Mouse (Mus musculus): Measurements from ENCODE around the gene Optn. TPM values are rescaled to one million over a fixed set of nuclear protein-coding genes. Genes with fewer than 3 reads are reported as not detected.

Optn gene
- total RNA-seq, 2 experiments from 2014 or later: 123 to 325 TPM

DNA sequence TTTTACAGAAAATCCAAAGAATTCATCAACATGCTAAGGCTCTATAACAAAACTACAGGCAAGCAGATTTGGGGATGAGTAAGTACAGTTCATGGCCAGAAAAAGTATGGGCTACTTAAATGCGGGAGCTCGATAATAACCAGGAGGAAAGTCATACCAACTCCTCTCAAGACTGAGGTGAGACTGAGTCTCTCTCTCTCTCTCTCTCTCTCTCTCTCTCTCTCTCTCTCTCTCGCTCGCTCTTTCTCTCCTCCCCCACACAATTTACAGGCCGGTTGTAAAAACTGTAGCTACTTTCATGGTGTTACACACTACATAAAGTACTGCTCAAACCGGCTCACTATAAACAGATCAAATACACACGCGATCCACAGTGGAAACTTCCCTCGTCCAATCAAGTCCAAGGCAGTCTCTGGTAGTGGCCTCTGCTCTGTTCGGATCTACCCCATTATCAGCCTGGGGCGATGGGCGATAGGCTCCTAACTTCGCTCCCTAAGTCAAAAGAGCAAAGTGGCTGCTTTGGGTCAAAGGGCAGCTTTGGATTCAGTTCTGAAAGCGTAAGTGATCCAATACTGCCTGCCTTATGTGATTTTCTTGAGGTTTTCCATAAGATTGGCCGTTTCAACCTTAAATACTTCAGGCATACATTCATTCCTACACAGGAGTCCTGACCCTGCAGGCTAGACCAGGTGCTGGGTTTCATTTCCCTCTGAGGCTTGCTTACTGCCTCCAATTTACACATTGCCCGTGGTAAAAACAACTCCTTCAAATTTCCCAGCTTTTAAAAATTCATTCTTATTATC, 1.2 kb downstream of the Optn start:
- ATAC-seq (replicated peaks; ENCODE audit: low FRiP score, poor library complexity, severe bottlenecking): peak; percentile 66

DNA sequence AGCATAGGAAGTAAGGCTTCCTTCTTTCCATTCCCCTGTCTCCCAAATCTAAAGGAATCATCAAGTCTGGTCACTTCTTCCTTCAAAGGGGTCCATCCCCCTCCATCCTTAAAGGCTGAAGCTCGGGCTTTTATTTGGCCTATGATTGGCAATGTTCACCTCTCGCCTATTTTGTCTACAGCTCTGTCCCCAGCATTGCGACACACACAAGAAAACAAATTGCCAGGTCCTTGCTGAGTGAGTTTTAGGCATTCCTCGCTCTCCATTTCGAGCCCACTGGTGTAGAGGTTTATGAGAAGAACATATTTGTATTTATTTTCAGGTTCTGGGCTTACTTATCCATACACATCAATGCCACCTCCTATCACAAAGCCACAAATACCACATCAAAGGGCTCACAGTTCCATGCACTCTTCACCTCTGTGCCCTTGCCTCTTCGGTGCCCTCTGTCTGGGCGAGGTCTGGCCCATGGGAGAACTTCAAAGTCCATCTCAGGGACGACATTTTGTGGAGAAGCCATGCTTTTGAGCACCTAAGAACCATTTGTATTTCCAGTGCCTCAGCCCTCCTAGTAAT, 2.6 kb downstream of the Optn start:
- ATAC-seq (replicated peaks; ENCODE audit: low FRiP score, poor library complexity, severe bottlenecking): no peak

GRCm38 (mm10) chr2:5059997-5060396, 3.9 kb downstream of the Optn start:
- ATAC-seq (replicated peaks; ENCODE audit: low FRiP score, poor library complexity, severe bottlenecking): no peak

- ATAC-seq (replicated peaks; ENCODE audit: low FRiP score, poor library complexity, severe bottlenecking): no peak
Measured at GRCm38 (mm10) chr2:5058436-5058835, 5.4 kb downstream of the Optn start.

GRCm38 (mm10) chr2:5050562-5050961, 13.3 kb downstream of the Optn start:
- ATAC-seq (replicated peaks; ENCODE audit: low FRiP score, poor library complexity, severe bottlenecking): no peak

DNA sequence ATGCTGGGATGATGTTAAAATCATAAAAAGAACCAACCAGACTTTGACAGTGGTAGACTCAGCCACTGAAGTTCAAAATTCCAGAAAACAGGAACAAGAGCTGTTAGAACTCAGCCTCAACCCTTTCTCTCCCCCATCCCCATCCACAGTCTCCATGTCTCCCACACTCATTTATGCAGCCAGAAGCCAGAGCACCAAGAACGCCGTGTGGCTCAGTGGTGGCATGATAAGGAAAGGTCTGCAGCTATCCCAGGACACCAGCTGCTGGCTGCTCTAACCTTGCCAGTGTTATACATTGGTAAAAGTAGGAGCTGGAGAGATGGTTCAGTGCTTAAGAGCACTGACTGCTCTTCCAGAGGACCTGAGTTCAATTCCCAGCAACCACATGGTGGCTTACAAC, 16.8 kb downstream of the Optn start:
- peak; percentile 60; the same call in 1 of the 2 replicates for ATAC-seq (replicated peaks; ENCODE audit: low FRiP score, poor library complexity, severe bottlenecking)

DNA sequence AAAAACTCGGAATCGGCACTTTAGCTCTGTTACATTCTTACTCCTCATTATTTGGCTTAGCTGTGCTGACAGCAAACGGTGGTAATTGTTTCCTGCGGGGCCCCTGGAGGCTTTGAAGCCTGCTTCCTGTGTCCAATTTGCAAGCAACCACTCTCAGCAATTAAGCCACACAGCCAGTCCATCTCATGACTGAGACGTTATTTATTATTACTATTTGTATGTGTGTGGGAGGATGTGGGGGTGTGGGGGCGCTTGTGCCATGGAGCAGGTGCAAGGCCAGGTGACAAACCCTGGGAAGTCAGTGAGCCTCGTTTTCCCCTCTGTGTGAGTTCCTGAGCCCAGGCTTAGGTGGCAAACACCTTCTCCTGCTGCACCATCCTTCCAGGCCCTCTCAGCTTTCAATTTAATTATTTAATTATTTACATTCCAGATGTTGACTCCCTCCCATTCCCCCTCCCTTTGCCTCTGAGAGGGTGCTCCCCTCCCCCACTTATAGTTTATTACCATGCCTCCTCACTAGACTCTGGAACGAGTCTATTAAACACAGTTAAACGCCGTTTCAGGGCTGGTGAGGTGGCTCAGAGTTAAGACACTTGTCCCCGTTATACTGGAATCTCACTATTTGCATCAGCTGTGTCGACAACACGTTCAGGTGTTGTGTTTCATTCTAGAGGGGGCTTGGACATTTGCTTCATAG, 18.4 kb downstream of the Optn start:
- ATAC-seq (replicated peaks; ENCODE audit: low FRiP score, poor library complexity, severe bottlenecking): no peak

DNA sequence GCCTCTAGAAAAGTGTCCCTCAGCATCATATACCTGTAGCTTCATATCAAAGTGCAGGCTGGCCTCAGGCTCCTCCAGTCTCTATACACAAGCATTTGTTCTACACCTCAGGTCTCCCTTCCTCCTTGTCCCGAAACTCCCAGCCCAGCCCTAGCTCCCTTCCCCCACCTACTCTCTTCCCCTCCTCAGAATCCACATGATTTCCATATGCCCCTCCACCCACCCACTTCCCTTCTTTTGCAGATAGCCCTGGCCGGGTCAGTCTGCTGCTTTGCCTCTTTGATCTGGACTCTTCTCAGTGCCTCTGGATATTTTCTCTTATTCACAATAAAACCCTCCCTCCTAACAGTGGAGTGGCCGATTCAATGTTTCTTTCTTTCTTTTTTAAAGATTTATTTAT, 19.5 kb downstream of the Optn start:
- ATAC-seq (replicated peaks; ENCODE audit: low FRiP score, poor library complexity, severe bottlenecking): no peak

GRCm38 (mm10) chr2:5043476-5043761, 20.4 kb downstream of the Optn start:
- ATAC-seq (replicated peaks; ENCODE audit: low FRiP score, poor library complexity, severe bottlenecking): 0 out of 2 replicates have a peak, but pooled peaks have one; percentile 11

DNA sequence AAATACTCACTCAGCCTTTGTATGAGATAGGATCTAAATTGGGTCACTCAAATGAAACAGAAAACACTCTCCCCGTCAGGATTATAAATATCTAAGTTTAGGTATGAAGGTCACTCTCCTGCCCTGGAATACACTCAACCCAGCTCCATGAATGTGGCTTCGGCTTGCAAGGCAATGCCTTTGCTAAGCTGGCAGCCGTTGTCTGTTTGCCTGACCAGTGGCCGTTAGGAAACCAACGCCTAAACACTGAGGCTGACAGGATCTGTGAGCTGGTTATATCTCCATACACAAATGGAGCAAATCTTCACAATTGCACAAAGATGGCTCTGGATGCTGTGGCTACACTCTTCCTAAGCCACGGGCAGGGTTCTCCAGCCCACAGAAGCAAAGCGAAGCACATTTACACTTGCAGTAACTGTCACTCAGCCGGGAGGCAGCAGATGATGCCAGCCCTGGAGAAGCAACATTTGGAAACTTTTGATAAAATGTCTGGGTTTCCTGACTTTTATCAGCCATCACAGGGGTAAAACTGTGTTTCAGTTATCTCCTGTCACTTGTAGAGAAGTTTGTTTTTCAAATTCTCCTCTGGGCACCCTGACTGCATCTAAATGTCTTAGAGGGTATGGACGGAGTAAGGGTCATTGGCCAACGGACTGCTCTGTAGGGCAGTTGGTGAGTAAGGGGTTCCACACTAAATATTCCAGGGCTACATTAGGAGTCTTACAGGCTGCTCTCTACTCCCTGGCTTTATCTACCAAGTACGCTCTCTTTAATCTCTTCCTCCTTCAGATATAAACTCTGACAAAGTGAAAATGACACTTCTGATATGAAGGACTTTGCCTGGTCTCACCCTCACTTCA, 21.0 kb downstream of the Optn start:
- ATAC-seq (replicated peaks; ENCODE audit: low FRiP score, poor library complexity, severe bottlenecking): peak; percentile 56

- peak; percentile 76 for ATAC-seq (replicated peaks; ENCODE audit: low FRiP score, poor library complexity, severe bottlenecking)
Measured at GRCm38 (mm10) chr2:5041854-5042253, 22.0 kb downstream of the Optn start.

- ATAC-seq (replicated peaks; ENCODE audit: low FRiP score, poor library complexity, severe bottlenecking): no peak
Measured at GRCm38 (mm10) chr2:5040281-5041161, 23.3 kb downstream of the Optn start.

GRCm38 (mm10) chr2:5039350-5040170, 24.3 kb downstream of the Optn start:
- no peak for ATAC-seq (replicated peaks; ENCODE audit: low FRiP score, poor library complexity, severe bottlenecking)

DNA sequence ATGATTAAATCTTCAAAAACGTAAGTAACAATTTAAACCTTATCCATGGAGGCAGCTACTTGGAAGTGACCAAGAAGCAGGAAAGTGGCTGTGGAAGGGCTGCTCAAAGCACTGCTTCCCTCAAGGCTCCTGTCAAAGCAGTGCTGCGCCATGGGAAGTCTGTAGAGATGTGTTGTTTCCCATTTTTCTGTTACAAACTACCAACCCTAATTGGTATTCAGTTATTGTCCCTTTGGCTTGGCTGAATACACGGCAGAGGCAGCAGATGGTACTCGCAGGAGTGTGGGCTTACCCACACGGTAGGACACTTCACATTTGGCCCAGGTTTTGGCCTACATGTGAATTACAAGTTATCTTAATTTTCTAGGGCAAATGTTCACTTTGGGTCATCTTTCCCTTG, 25.5 kb downstream of the Optn start:
- no peak for ATAC-seq (replicated peaks; ENCODE audit: low FRiP score, poor library complexity, severe bottlenecking)

GRCm38 (mm10) chr2:5037390-5037789, 26.5 kb downstream of the Optn start:
- ATAC-seq (replicated peaks; ENCODE audit: low FRiP score, poor library complexity, severe bottlenecking): no peak

- ATAC-seq (replicated peaks; ENCODE audit: low FRiP score, poor library complexity, severe bottlenecking): no peak
Measured at GRCm38 (mm10) chr2:5036411-5037076, 27.3 kb downstream of the Optn start.

DNA sequence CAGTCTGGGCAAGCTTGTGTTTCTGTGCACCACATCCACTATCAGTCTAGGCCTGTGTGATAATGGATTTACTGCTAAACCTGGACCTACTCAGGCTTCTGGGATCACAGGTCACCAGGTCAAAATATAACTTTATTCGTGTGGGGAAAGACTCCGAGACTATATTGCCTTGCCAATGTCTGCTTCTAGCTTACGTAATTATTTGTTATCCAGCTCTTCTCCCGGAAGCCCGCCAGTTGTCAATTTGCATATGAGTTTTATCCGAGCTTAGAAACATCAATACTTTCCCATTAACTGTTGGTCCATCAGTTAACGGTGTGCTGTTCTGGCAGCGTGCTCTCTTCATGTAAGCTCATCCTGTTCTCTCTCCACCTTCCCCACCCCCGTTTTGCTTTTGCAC, 28.6 kb downstream of the Optn start:
- no peak for ATAC-seq (replicated peaks; ENCODE audit: low FRiP score, poor library complexity, severe bottlenecking)

- ATAC-seq (replicated peaks; ENCODE audit: low FRiP score, poor library complexity, severe bottlenecking): no peak
Measured at GRCm38 (mm10) chr2:5034801-5035200, 29.1 kb downstream of the Optn start.
